Mouse (Mus musculus) spleen, postnatal 36 days (tissue): Measurements from ENCODE around the gene Dpm1.
A peak's percentile ranks its signal among the peaks of the same experiment; 100 is the strongest.

ENCODE experiments used
- DNase-seq, 2 experiments: peaks; one replicate each; pipeline ENCODE4 v3.0.0; 2022; ENCODE audit warnings: low spot score in 2 of 2, mixed read lengths in 1 of 2

Dpm1 gene

DNA sequence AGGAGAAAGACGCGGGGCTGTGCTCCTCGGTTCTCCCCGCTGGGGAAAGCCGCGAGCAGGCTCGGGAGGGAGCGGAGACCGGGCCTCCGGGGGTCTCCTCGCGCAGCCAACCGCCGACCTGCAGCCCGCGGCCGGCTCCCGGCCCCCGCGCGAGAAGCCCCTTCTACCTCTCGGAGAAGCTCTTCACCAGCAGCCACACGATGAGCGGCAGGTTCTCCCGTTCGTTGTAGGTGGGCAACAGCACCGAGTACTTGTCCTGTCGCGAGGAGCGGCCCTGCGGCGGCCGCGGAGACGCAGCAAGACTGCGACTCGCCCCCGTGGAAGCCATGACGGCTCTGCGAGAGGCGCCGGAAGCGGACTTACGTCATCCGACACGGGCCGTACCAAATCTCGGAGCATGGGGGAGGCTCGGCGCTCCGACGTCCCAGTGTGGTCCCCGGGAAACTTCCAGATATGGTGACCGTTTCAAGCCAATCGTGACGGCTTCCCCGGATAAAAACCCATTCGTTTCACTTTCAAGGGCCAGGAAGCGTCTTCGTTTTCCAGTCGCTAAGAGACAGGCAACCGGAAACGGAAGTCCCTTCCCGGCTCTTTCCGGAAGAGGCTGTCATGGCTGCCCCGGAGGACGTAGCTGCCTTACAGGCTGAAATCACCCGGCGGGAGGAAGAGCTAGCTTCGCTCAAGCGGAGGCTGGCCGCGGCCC is at the start of gene Dpm1, which contains the start of the genes Gm20716 and Mocs3:
Dpm1 (minus strand) TSS at position 566 of the 703 bp plus-strand sequence.
Gm20716 (minus strand) TSS at position 339 of the 703 bp plus-strand sequence.
Mocs3 (plus strand) TSS at position 597 of the 703 bp plus-strand sequence.
- peak; percentile 81 to 83 for DNase-seq

DNA sequence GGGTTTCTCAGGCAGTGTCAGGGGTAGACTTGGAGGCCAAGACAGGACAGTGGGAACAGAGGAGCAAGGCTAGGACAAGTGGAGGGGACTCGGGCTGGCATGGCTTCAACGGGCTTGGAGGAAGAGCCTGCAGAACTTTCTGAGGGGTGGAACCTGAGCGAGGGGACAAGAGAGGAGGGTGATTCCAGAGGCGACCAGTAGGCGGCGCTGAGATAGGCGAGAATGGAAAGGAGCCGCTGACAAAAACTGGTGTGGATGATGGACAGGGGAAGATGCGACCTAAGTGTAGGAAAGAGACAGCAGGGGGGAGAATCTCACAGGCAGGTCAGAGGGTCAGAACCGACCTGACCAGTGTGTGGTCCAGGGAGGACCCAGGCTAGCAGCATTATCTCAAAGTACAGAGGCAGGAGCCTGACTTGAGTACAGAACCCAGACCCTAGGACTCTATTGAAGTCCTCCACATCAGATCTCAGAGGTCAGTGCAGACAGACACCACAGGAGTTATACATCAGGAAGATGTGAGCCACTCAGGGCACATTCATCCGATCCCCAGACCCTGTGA is 44.1 kb upstream of the Dpm1 start:
- peak; percentile 32 to 36 for DNase-seq

GRCm38 (mm10) chr2:168273387-168273786 is 43.0 kb upstream of the Dpm1 start:
- DNase-seq = no peak

GRCm38 (mm10) chr2:168268033-168268432 is 37.6 kb upstream of the Dpm1 start:
- no peak for DNase-seq

- no peak for DNase-seq
Measured at GRCm38 (mm10) chr2:168260900-168261299, 30.5 kb upstream of the Dpm1 start.

DNA sequence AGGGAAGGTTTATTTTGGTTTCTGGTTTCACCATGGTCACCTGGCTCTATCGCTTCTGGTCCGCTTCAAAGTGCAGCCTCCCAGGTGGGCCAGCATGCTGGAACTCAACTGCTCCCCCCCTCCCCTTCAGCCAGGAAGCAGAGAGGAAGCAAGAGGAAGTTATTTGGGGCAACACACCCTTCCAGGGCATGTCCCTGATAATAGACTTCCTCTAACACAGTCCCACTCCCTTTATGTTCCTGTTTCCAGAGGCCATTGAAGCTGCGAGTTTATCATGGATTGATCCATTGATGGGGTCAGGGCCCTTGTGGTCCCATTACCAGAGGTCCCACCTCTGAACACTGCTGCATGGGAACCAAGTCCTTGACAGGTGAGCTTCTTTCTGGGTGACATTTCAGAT is 29.7 kb upstream of the Dpm1 start:
- no peak for DNase-seq

- DNase-seq = no peak
Measured at GRCm38 (mm10) chr2:168259046-168259445, 28.7 kb upstream of the Dpm1 start.

DNA sequence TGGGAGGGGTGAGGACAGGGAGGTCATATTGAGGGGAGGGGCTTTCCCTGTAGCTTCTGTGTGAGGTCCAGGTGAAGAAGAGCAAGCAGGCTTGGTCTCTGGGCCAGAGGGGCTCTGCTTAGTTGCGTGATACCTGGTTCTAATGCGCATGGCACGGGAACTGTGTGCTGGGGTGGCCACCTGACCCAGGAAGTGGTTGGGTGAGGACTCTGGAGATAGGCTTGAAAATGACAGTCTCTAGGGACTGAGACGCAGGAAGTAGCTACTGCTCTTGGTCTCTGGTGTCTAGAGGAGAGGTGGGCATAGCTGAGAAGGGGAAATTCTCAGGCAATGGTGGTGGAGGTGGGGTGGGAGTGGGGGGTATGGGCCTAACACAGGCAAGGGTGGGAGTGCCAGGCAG is 26.8 kb upstream of the Dpm1 start:
- peak; percentile 56 to 64 for DNase-seq

- DNase-seq = no peak
Measured at GRCm38 (mm10) chr2:168256506-168256905, 26.1 kb upstream of the Dpm1 start.

DNA sequence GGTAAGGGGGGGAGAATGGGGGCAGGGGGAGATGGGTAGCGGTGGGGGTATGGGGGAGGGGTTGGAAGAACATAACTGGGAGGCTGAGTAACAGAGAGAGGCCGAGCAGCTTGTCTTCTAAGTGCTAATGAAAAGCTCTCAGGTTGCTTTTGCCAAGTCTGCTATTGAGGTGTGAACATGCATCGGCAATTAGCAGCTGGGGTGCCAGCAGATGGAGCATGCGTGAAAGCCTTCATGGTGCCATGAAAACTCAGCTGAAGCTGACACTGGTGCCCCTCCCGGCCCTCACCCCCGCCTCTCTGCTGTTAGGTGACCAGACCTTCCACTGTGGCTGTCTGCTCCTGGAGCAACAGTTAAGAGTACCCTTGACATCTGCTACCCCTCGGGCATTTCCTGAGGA is 23.4 kb upstream of the Dpm1 start:
- no peak for DNase-seq

DNA sequence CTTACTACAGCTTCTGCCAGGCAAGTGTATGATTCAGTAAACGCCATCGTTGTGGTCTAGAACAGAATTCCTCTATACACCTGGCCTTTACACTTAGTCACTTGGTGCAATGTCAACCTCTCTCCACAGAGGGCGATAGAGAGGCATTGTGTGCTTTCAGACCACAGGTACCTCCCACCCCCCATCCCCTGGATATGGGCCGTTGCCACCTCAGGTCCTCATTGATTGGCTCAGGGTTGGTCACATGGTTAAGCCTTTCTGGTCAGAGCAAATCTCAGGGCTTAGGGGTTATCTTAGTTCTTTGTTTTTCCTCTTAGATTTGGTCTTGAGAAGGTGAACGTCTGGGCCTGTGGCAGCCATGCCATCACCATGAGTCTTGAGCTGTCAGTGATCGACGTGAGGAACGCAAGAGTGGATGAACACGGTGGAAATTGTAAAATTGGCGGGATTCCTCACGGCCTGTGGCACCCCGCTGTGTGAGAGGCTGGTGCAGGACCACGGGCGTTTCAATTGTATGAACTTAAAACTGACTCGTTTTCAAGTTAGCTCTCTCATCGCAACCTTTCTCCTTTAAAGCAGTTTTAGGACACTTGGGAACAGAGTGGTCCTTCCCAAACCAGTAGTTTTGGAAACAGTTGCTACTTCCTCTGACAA is 22.4 kb upstream of the Dpm1 start:
- peak in 1 of 2 experiments; percentile 24 for DNase-seq

DNA sequence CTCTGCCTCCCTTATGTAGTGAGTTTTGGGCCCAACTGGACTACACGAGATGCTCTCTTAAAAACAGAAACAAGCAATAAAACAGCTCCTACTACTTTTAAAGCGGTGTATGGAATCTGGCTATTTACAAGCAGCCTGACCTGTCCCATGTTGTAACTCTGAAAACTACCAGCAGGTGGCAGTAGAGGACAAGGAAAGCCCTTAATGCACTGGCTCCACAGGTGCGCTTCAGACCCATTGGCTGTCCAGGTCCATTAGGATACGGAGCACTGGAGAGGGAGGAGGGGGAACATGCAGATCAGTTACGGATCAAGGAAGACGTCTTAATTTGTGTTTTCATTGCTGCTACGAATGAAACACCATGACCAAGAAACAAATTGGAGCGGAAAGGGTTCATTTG is 19.9 kb upstream of the Dpm1 start:
- peak; percentile 69 to 75 for DNase-seq

GRCm38 (mm10) chr2:168248856-168249245 is 18.5 kb upstream of the Dpm1 start:
- DNase-seq = no peak

DNA sequence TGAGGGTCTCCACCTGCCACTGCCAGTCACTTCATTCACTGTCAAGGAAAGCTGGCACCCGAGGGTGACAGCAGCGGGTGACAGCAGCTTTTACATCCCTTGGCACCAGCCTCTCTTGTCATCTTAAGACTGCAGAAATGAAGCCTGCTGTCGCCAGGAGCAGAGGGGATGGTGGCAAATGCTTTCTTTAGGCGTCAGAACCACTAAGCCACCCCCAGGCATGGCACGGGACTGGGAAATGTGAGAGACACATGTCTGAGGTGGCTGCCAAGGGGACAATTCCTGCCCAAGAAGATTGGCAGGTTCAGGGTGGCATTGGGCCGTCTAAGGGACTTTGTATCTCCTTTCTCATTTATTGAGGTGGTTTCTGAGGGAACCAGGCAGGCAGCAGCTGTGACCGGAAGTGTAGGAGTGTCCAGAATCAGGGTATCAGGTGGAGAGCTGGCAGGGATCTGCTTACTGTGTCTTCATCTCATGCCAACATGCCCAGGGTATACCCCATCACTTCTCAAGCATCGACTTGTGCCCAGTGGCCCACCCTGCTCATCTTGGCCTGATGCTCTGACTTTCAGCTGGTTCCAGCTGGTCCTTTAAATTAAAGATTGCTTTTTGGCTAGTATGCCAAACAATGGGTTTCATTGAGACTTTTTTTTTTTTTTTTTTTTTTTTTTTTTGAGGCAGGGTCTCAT is 17.9 kb upstream of the Dpm1 start:
- no peak for DNase-seq

GRCm38 (mm10) chr2:168245571-168245970 is 15.2 kb upstream of the Dpm1 start:
- no peak for DNase-seq

GRCm38 (mm10) chr2:168243278-168243677 is 12.9 kb upstream of the Dpm1 start:
- no peak for DNase-seq

DNA sequence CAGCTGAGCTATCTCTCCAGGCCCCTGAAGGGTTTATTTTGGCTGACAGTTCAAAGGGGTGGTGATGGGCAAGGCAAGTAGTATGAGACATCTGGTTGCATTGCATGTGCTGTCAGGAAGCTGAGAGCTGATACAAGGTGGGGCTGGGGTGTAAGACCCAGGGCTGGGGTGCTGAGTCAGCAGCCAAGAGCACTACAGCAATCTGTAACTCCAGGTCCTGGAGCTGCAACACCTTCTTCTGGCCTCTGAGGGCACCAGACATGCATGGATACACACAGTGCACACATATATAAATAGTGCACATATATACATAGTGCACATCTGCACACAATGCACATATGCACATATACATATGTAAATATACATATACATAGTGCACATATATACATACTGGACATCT is 12.4 kb upstream of the Dpm1 start:
- DNase-seq = no peak

DNA sequence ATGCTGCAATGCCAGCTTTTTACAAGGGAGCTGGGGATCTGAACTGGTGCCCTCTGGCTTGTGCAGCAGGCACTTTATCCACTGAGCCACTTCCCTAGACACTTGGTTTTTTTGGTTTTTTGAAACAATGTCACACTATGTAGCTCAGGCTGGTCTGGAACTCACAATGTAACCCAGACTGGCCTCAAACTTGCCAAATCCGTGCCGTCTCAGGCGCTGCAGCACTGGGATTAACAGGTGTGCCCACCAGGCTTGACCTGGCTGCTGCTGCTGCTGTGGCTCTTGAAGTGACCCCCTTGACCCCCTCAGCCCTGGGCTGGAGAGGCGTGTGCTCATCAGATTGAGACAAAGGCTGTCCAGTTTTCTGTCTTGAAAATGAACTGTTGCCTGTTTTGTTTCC is 7.9 kb upstream of the Dpm1 start:
- DNase-seq = no peak

GRCm38 (mm10) chr2:168233286-168233685 is 2.9 kb upstream of the Dpm1 start:
- DNase-seq = no peak

DNA sequence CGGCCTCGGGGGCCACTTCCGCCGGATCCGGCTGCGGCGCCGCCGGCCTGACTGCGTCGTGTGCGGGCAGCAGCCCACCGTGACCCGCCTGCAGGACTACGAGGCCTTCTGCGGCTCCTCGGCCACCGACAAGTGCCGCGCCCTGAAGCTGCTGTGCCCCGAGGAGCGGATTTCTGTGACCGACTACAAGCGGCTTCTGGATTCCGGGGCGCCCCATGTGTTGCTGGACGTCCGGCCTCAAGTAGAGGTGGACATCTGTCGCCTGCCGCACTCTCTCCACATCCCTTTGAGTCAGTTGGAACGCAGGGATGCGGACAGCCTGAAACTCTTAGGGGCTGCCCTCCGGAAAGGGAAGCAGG is 1.1 kb upstream of the Dpm1 start:
- DNase-seq = no peak

GRCm38 (mm10) chr2:168230773-168231470 is 531 bp upstream of the Dpm1 start:
- no peak for DNase-seq
